Mouse (Mus musculus) neural tube, embryonic 11.5 days (tissue): ENCODE data around the gene Batf3. TPM values are rescaled to one million over a fixed set of nuclear protein-coding genes. Genes with fewer than 3 reads are reported as not detected.

Experiments used
- ATAC-seq: fragments of 200-750 bp; cut with Nextera tagmentation; 2 replicates; pipeline ENCODE4 v1.8.0; 2017; ENCODE audit warnings: moderate number of reproducible peaks, mild to moderate bottlenecking, moderate TSS enrichment, moderate library complexity; ENCODE audit not compliant: insufficient read depth, low FRiP score, low TSS enrichment
- DNase-seq: peaks from one replicate; pipeline ENCODE4 v3.0.0-alpha.2; 2015; ENCODE audit warnings: low spot score
- H3K27ac ChIP-seq: fragments of 300-500 bp; sonication (generic); 2 replicates; pipeline ENCODE4 v1.5.1; 2014; ENCODE audit warnings: low read depth, mild to moderate bottlenecking, low read length
- H3K27me3 ChIP-seq: fragments of 300-500 bp; sonication (generic); 2 replicates; pipeline ENCODE4 v1.6.1; 2014; ENCODE audit warnings: mild to moderate bottlenecking, low read length, mixed read lengths; ENCODE audit not compliant: control insufficient read depth, insufficient read depth
- H3K36me3 ChIP-seq: fragments of 300-500 bp; sonication (generic); 2 replicates; pipeline ENCODE4 v1.6.1; 2014; ENCODE audit warnings: mild to moderate bottlenecking, low read length, moderate library complexity, mixed read lengths; ENCODE audit not compliant: control insufficient read depth, insufficient read depth
- H3K4me1 ChIP-seq: fragments of 300-500 bp; sonication (generic); 2 replicates; pipeline ENCODE4 v1.6.1; 2014; ENCODE audit warnings: low read length, mixed read lengths; ENCODE audit not compliant: control insufficient read depth, insufficient read depth
- H3K4me2 ChIP-seq: fragments of 300-500 bp; sonication (generic); 2 replicates; pipeline ENCODE4 v1.6.1; 2014; ENCODE audit warnings: low read depth, mild to moderate bottlenecking, moderate library complexity
- H3K4me3 ChIP-seq: fragments of 300-500 bp; sonication (generic); 2 replicates; pipeline ENCODE4 v1.5.1; 2014; ENCODE audit warnings: low read depth, low read length
- H3K9ac ChIP-seq: fragments of 300-500 bp; sonication (generic); 2 replicates; pipeline ENCODE4 v1.6.1; 2014; ENCODE audit warnings: mild to moderate bottlenecking, low read length
- H3K9me3 ChIP-seq: fragments of 300-500 bp; sonication (generic); 2 replicates; pipeline ENCODE4 v1.6.1; 2016; ENCODE audit warnings: low read length; ENCODE audit not compliant: control insufficient read depth
- WGBS: fragments of 180-500 bp; shearing (Covaris S2); extraction: QIAGEN DNeasy Blood & Tissue Kit; methylation state at CpG from one replicate; pipeline ENCODE4 v1.1.7; 2014; 5-methylcytosine and 5-hydroxymethylcytosine counted together
- polyA plus RNA-seq: library from polyadenylated mRNA; unstranded; fragments of >200 nt; fragmentation: Nextera tagmentation; extraction: Ambion mirVana; gene quantifications from 2 replicates; pipeline ENCODE4 v1.2.1, GENCODE M21; 2014

Batf3 gene
- polyA plus RNA-seq, 1 experiment from 2014 or later, result 4.8 TPM

DNA sequence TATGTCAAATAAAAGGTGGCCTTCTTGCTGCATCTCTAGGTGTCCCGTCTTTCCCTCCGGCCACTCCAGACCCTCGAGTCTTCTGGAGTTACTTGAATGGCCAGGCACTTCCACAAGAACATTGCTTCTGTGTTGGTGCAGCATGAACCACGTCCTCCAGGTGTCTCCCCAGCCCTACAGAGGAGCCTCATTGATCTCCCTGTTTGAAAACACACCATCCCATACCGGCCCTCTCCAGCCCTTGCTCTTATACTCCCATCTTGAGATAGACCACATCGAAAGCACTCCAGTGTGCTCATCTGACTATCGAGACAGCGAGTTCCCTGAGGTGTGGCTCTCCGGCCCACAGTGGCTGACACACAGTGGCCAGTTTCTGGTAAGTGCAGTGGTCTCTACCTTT, 2.6 kb upstream of the Batf3 start:
- 76% methylated on average over 9 of the region's 9 CpGs for WGBS
- DNase-seq, result no peak

DNA sequence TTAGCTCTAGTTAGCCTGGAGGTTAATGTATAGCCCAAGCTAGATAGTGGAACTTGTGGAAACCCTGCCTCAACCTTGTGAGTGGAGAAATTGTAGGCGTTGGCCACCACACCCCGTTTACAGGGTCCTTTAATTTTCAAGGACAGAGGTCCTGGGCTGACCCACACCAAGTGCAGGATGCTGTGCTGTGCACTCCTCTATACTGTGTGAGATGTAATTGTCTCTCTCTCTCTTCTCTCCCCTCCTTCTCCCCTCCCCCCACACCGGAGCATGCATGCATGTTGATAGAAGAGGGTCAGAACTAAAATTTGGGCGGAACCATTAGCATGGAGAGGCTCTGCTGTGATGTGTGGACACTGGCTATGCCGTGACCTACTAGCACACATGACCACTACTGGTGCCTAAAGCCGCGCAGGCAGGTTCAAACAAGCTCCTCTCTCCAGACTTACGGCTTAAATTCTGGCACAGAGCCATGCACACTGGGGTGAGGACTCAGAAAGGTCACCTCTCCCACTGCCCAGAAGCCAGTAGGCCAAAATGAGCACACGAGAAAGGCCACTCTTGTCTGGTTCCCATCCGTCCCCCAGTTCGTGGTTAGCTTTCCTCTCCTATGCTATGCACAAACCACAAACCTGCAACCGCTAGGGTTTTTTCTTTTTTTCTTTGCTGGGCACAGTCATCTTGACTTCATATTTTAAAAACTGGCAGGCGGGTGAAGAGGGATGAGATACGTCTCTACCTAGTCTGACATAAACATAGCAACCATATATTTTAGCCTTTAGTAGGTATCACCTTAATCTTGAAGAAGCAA, 571 bp upstream of the Batf3 start:
- DNase-seq (no peak), ATAC-seq (no peak; the same call in 1 of the 2 replicates)
- Histone ChIP-seq H3K27me3 (peaks cover 9% of the 10 kb centered on the region), H3K9me3 (no peaks in the 10 kb centered on the region), H3K4me1 (no peaks in the 10 kb centered on the region), H3K4me2 (peak overlapping the region; percentile 98), H3K9ac (no peak overlapping the region; the same call in 1 of the 2 replicates), H3K36me3 (no peaks in the 10 kb centered on the region), H3K4me3 (no peak overlapping the region; the same call in 1 of the 2 replicates), H3K27ac (no peak overlapping the region)
- WGBS, result 57% methylated on average over 14 of the region's 14 CpGs

More for the DNA sequence above, 2.6 kb upstream of the Batf3 start:
- Histone ChIP-seq H3K36me3 (no peaks in the 10 kb centered on the region), H3K4me2 (no peak overlapping the region), H3K27me3 (peaks cover 9% of the 10 kb centered on the region), H3K9me3 (no peaks in the 10 kb centered on the region), H3K9ac (no peak overlapping the region), H3K27ac (no peak overlapping the region), H3K4me1 (no peaks in the 10 kb centered on the region), H3K4me3 (no peak overlapping the region)
- ATAC-seq, result no peak

DNA sequence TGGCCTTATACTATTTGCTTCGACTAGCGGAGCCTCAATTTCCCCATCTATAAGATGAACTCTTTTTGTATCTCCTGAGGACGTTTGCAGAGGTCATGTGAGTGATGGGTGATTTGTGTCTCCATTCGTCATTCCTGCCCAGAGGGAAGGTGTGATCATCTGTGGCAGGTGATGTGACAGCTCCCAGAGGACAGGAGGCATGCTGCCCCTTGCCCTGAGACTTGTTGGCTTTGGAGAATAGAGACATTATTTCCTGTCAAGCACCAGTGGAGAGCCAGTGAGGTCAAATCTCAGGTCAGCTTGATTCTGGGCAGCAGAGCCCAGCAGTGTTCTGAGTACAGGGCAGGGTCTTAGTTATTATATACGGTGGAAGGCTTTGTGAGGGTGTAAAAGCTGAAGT, 1.5 kb downstream of the Batf3 start:
- Histone ChIP-seq H3K27ac (no peak overlapping the region), H3K9me3 (no peaks in the 10 kb centered on the region), H3K4me3 (no peak overlapping the region), H3K36me3 (no peaks in the 10 kb centered on the region), H3K4me1 (no peaks in the 10 kb centered on the region), H3K9ac (no peak overlapping the region), H3K27me3 (peaks cover 9% of the 10 kb centered on the region), H3K4me2 (no peak overlapping the region)
- WGBS, result 42% methylated on average over 5 of the region's 5 CpGs
- ATAC-seq, result no peak
- DNase-seq, result no peak

DNA sequence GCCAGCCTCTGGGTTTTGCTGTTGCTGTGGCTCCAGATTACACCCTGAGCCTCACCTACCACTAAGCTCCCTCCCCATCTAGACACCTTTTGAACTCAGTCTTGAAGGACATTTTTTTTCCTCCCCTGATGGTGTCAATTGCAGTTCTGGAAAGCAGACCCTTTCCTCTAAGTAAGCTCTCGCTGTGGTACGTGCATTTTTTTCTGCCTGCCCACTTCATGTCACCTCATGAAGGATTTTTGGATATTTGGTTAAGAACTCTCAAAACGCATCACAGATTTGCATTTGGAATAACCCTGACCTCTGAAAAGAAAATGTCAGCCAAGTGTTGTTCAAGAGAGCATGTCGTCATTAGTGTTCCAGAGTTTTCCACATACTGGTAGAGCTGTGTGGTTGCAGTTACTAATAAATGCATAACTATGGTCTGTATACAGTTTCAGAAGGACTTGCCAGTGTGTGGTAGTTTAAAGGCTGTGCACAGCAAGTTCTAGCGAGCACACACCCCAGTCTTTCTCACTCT, 2.2 kb downstream of the Batf3 start:
- Histone ChIP-seq H3K36me3 (no peaks in the 10 kb centered on the region), H3K4me1 (no peaks in the 10 kb centered on the region), H3K9me3 (no peaks in the 10 kb centered on the region), H3K4me2 (no peak overlapping the region), H3K4me3 (no peak overlapping the region), H3K27me3 (peaks cover 9% of the 10 kb centered on the region), H3K27ac (no peak overlapping the region), H3K9ac (no peak overlapping the region)
- ATAC-seq (no peak), DNase-seq (no peak)
- WGBS, result 78% methylated on average over 5 of the region's 5 CpGs

DNA sequence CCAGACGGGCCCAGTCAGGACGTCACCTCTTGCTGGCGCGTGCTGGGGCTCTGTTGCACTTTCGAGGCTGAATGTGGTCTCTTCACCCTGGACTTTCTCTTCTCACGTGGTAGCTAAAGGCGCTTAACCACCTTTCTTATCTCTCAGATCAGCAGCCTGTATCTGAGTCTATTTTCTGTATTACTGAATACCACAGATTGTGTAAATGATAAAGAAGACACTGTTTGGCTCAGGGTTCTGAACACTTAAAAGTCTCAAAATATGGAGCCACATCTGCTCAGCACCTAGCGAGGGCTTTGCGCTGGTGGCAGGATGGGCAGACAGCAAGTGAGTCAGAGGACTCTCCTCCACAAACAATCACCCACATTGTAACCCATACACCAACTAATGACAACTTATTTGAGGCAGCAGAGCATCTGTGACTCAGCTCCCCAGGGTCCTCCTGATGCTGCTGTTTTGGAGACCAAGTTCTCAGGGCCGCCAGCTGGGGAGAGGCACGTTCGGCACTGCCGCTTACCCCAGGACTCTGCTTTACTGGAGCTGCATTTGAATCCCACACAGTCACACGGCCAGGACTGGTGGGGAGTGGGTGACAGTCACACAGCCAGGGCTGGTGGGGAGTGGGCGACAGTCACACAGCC, 5.2 kb downstream of the Batf3 start:
- Histone ChIP-seq H3K4me2 (no peak overlapping the region), H3K9ac (no peak overlapping the region), H3K9me3 (no peaks in the 10 kb centered on the region), H3K27me3 (peaks cover 5% of the 10 kb centered on the region; the same call in 1 of the 2 replicates), H3K27ac (no peak overlapping the region), H3K4me3 (no peak overlapping the region), H3K4me1 (no peaks in the 10 kb centered on the region), H3K36me3 (no peaks in the 10 kb centered on the region)
- 81% methylated on average over 15 of the region's 15 CpGs for WGBS
- ATAC-seq (no peak), DNase-seq (no peak)

DNA sequence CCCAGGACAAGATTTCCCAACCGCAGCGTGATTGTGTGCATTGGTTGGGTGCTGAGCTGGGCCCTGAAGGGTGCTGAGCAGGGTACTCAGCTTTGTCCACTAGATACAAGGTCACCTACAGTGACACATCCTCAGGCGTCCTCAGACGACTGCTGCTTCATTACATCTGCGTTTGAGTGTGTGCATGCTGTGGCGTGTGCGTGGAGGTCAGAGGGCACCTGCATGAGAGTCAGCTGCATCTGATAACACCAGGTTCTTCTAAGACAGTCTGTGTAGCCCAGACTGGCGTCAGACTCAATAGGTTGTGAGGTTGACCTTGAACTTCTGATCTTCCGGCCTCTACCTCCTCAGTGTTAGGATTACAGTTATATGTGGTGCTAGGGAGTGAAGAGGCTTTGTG, 7.6 kb downstream of the Batf3 start:
- DNase-seq, result no peak
- Histone ChIP-seq H3K4me2 (no peak overlapping the region), H3K27ac (no peak overlapping the region), H3K36me3 (no peaks in the 10 kb centered on the region), H3K4me1 (no peaks in the 10 kb centered on the region), H3K4me3 (no peak overlapping the region), H3K9me3 (no peaks in the 10 kb centered on the region), H3K9ac (no peak overlapping the region), H3K27me3 (no peaks in the 10 kb centered on the region)
- no peak for ATAC-seq
- 80% methylated on average over 9 of the region's 9 CpGs for WGBS

DNA sequence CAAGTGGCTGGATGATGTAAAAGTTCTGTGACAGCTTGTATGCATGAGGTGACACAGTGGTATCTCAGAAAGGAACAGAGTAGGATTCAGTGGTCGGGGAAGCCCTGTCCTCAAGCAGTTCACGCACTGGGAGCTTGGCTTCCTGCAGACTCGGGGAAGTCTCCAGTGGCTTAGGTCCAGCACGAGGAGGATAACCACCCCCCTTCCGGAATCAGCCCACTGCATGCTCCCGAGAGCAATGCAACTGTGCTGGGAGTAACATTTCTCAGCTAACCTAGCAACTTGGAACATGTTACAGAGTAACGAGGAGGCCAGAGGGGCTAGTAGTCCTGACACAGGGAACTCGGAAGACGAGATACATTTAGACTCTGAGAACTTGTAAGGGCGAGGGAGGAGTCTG, 9.7 kb downstream of the Batf3 start:
- Histone ChIP-seq H3K9ac (no peak overlapping the region), H3K4me3 (no peak overlapping the region), H3K4me2 (no peak overlapping the region), H3K36me3 (no peaks in the 10 kb centered on the region), H3K4me1 (no peaks in the 10 kb centered on the region), H3K27me3 (no peaks in the 10 kb centered on the region), H3K27ac (no peak overlapping the region), H3K9me3 (no peaks in the 10 kb centered on the region)
- ATAC-seq (no peak), DNase-seq (no peak)
- WGBS, result 80% methylated on average over 10 of the region's 10 CpGs

DNA sequence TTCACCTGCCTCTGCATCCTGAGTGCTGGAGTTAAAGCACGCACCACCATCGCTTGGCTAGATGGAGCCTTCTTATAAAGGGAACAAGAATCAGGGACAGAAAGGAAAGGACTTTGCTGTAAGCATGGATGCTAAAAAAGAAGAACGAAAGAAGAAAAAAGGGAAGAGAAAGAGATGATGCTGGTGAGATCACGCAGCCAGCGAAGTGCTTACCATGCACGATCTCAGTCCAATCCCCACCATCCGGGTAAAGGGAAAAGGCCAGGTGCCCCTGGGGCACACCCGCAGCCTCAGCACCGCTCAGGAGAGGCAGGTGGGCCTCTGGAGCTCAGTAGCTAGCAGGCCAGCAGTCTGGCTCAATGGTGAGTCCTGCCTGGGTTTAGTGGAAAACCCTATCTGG, 12.3 kb downstream of the Batf3 start:
- DNase-seq (no peak), ATAC-seq (no peak)
- H3K36me3 ChIP-seq, result no peaks in the 10 kb centered on the region
- no peaks in the 10 kb centered on the region for H3K9me3 ChIP-seq
- WGBS, result 91% methylated on average over 9 of the region's 9 CpGs
- H3K27me3 ChIP-seq, result no peaks in the 10 kb centered on the region
- H3K9ac ChIP-seq, result no peak overlapping the region
- no peaks in the 10 kb centered on the region for H3K4me1 ChIP-seq
- H3K4me2 ChIP-seq, result no peak overlapping the region
- no peak overlapping the region for H3K4me3 ChIP-seq
- no peak overlapping the region for H3K27ac ChIP-seq

DNA sequence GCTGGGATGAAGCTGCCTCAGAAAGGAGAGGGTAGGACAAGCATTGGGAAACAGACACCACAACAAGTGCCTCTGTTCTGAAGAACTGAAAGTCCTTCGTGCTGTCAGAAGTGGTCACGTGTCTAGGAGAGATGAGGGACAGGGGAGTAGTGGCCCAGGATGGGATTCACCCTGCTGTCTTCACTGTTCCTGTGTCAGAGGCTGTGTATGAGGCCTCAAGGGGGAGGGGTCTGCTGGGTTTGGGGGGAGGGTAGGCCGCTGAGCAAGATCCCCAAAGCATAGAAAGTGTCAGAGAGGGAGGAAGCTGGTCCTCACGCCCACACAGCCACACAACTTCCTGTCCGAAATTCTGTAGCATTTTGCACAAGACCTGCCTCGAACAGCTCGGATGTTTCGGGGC, 13.5 kb downstream of the Batf3 start:
- WGBS, result 63% methylated on average over 8 of the region's 8 CpGs
- no peak overlapping the region for H3K4me2 ChIP-seq
- ATAC-seq (no peak), DNase-seq (no peak)
- no peaks in the 10 kb centered on the region for H3K27me3 ChIP-seq
- H3K36me3 ChIP-seq, result no peaks in the 10 kb centered on the region
- no peak overlapping the region for H3K27ac ChIP-seq
- no peaks in the 10 kb centered on the region for H3K4me1 ChIP-seq
- no peak overlapping the region for H3K9ac ChIP-seq
- no peaks in the 10 kb centered on the region for H3K9me3 ChIP-seq
- H3K4me3 ChIP-seq, result no peak overlapping the region
